Mouse (Mus musculus): ENCODE data around the gene Pparg. TPM values are rescaled to one million over a fixed set of nuclear protein-coding genes. Genes with fewer than 3 reads are reported as not detected.

Gene Pparg
- polyA plus RNA-seq, 1 experiment from 2014 or later, result 5.7 TPM

DNA sequence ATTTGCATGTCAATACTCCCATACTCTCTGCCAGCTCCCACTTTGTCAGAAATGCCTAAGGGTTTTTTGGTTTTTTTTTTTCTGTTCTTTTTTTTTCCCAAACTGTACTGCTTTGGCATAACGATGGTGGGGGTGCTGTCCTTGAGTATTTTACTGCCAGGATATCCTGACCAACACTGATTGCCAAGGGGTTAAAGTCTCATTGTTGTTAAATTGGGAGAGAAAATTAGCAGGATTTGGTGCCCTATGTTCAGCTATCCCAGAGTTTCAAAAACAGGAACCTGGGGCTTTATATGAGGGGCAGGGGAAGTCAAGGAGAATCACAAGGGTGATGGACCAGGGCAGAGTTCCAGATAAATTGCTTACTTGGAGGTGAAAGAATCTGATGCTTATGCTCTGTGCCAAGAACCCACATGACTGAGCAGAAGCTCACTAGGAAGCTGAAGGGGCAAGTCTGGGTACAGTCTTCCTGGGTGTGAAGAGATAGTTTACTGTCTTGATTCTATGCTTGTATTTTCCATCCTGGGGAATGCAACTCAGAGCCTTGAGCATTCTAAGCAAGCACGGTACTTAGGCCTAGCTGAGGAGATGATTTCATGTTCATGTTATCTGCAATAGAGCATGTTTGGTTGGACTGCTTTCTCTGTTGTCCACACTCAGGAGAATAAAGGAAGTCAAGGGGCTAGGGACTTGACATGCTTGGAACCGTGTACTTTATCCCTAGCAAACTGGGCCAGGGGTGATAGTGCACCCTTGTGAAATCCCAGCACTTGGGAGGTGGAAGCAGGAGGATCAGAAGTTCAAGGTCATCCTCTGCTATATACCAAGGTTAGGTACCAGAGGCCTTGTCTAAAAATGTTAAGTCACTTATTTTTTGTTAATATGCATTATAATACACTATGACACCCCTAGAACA is 109.2 kb downstream of the Pparg start:
- Histone ChIP-seq H3K27me3 (no peaks in the 10 kb centered on the region), H3K4me3 (replicated peaks) (no peak overlapping the region), H3K9ac (no peak overlapping the region), H3K4me2 (no peak overlapping the region), H3K27ac (no peak overlapping the region), H3K9me3 (replicated peaks) (no peaks in the 10 kb centered on the region), H3K36me3 (no peaks in the 10 kb centered on the region), H3K4me1 (0 out of 2 replicates have a peak, but pooled peaks cover 4% of the 10 kb centered on the region)
- 55% methylated on average over 3 of the region's 3 CpGs for WGBS
- no peak for ATAC-seq (replicated peaks; ENCODE audit: low FRiP score)

DNA sequence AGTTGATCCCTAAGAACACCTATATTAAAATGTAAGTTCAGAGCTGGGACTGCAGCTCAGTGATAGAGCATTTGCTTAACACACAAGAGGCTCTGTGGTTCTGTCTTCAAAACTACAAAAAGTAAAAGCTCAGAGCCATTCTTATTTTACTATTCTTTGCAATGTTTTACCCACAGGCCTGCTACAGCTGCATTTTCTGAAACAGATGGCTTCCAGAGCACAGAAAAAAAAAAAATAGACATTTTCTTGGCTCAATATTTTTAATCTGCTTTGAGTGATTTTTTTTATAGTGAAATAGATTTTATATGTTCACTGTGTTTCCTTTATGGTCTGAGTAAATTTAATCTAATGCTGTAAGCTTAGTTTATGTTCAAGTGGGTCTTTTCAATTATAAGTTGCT is 111.2 kb downstream of the Pparg start:
- H3K9me3 ChIP-seq (replicated peaks), result no peaks in the 10 kb centered on the region
- no peak overlapping the region for H3K4me3 ChIP-seq (replicated peaks)
- peaks cover 7% of the 10 kb centered on the region for H3K4me1 ChIP-seq
- no peak overlapping the region for H3K27ac ChIP-seq
- no peak overlapping the region for H3K9ac ChIP-seq
- H3K4me2 ChIP-seq, result no peak overlapping the region
- ATAC-seq (replicated peaks; ENCODE audit: low FRiP score), result no peak
- H3K36me3 ChIP-seq, result no peaks in the 10 kb centered on the region
- H3K27me3 ChIP-seq, result no peaks in the 10 kb centered on the region

DNA sequence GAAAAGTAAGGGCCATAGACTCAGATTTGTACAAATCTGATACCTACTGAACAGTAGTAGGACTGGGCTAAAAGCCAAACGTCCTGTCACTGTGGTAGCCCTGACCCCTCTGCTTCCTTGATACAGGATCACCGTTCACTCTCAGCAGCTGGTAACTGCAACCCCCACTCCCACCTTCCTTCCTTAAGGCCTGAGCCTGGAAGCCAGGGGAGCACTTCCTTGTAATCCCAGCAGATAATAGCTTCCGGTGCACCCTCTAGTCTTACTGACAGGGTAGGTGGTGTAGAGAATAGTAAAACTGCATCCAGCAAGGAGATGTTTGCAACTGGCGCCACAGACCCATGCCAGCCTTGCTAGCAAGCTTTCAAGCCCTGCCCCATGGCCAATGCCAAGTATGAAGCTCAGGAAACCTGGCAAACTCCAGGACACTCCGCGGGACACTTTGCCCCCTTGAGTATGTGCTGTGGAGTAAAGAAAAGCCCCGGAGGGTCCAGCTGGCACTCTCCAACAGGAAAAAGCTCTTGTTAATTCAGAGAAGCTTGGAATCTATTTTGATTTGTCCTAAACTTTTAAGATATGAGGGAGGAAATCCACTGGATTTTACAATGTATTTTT is 116.4 kb downstream of the Pparg start:
- Histone ChIP-seq H3K9me3 (replicated peaks) (no peaks in the 10 kb centered on the region), H3K9ac (no peak overlapping the region), H3K4me3 (replicated peaks) (no peak overlapping the region), H3K4me1 (peaks cover 34% of the 10 kb centered on the region), H3K4me2 (no peak overlapping the region), H3K27ac (no peak overlapping the region), H3K36me3 (no peaks in the 10 kb centered on the region), H3K27me3 (no peaks in the 10 kb centered on the region)
- 49% methylated on average over 7 of the region's 7 CpGs for WGBS
- no peak for ATAC-seq (replicated peaks; ENCODE audit: low FRiP score)

- Histone ChIP-seq H3K9ac (no peak overlapping the region), H3K36me3 (no peaks in the 10 kb centered on the region), H3K4me1 (peaks cover 35% of the 10 kb centered on the region), H3K27me3 (no peaks in the 10 kb centered on the region), H3K4me2 (no peak overlapping the region), H3K9me3 (replicated peaks) (no peaks in the 10 kb centered on the region), H3K27ac (peak overlapping the region; percentile 69), H3K4me3 (replicated peaks) (no peak overlapping the region)
- ATAC-seq (replicated peaks; ENCODE audit: low FRiP score), result no peak
Measured at GRCm38 (mm10) chr6:115479963-115480321, 119.2 kb downstream of the Pparg start.

GRCm38 (mm10) chr6:115480322-115481017 is 119.7 kb downstream of the Pparg start:
- Histone ChIP-seq H3K27ac (peak overlapping the region; percentile 69), H3K4me1 (peaks cover 35% of the 10 kb centered on the region), H3K4me2 (0 out of 2 replicates have a peak overlapping the region, but pooled peaks have one; percentile 1), H3K9me3 (replicated peaks) (no peaks in the 10 kb centered on the region), H3K4me3 (replicated peaks) (no peak overlapping the region), H3K36me3 (no peaks in the 10 kb centered on the region), H3K27me3 (no peaks in the 10 kb centered on the region), H3K9ac (no peak overlapping the region)
- ATAC-seq (replicated peaks; ENCODE audit: low FRiP score), result peak; percentile 75; the same call in 1 of the 2 replicates
- 33% methylated on average over 5 of the region's 5 CpGs for WGBS

DNA sequence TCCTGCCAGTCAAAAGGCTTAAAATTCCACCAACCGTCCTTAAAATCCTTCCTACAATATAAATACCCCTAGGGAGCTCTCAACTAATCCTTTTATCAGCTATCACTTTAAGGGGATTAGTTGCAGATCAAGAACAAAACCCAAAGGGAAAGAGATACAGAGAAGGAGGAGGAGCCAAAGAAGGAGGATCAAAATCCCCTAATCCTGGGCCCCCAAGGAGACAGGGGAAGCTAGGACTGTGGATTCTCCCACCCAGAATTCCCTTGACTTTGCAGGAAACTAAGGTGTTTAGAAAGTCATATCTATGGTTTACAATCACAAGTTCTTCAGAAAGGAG is 120.2 kb downstream of the Pparg start:
- no peak for ATAC-seq (replicated peaks; ENCODE audit: low FRiP score)
- no peaks in the 10 kb centered on the region for H3K9me3 ChIP-seq (replicated peaks)
- H3K27ac ChIP-seq, result peak overlapping the region; percentile 69
- no peaks in the 10 kb centered on the region for H3K27me3 ChIP-seq
- no peak overlapping the region for H3K4me2 ChIP-seq
- no peak overlapping the region for H3K9ac ChIP-seq
- no peaks in the 10 kb centered on the region for H3K36me3 ChIP-seq
- no peak overlapping the region for H3K4me3 ChIP-seq (replicated peaks)
- H3K4me1 ChIP-seq, result peaks cover 35% of the 10 kb centered on the region
- WGBS, result 23% methylated on average over 1 of the region's 1 CpGs

GRCm38 (mm10) chr6:115481603-115482002 is 120.9 kb downstream of the Pparg start:
- H3K27ac ChIP-seq, result no peak overlapping the region
- H3K36me3 ChIP-seq, result no peaks in the 10 kb centered on the region
- H3K9me3 ChIP-seq (replicated peaks), result no peaks in the 10 kb centered on the region
- ATAC-seq (replicated peaks; ENCODE audit: low FRiP score), result no peak
- no peak overlapping the region for H3K4me2 ChIP-seq
- no peak overlapping the region for H3K9ac ChIP-seq
- H3K4me1 ChIP-seq, result peaks cover 32% of the 10 kb centered on the region
- WGBS, result 61% methylated on average over 3 of the region's 3 CpGs
- H3K27me3 ChIP-seq, result no peaks in the 10 kb centered on the region
- H3K4me3 ChIP-seq (replicated peaks), result no peak overlapping the region

GRCm38 (mm10) chr6:115485635-115486034 is 124.9 kb downstream of the Pparg start:
- ATAC-seq (replicated peaks; ENCODE audit: low FRiP score), result no peak
- H3K4me3 ChIP-seq (replicated peaks), result no peak overlapping the region
- H3K27ac ChIP-seq, result no peak overlapping the region
- H3K9me3 ChIP-seq (replicated peaks), result no peaks in the 10 kb centered on the region
- H3K4me2 ChIP-seq, result no peak overlapping the region
- H3K9ac ChIP-seq, result no peak overlapping the region
- H3K4me1 ChIP-seq, result peaks cover 14% of the 10 kb centered on the region
- WGBS, result 61% methylated on average over 6 of the region's 6 CpGs
- H3K36me3 ChIP-seq, result no peaks in the 10 kb centered on the region
- H3K27me3 ChIP-seq, result no peaks in the 10 kb centered on the region

DNA sequence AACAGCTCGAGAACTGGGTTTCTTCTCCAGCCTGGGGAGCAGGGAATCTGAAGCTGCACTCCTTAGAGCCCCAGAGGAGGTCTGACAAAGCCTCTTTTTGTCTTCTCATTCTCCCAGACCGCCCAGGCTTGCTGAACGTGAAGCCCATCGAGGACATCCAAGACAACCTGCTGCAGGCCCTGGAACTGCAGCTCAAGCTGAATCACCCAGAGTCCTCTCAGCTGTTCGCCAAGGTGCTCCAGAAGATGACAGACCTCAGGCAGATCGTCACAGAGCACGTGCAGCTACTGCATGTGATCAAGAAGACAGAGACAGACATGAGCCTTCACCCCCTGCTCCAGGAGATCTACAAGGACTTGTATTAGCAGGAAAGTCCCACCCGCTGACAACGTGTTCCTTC is 129.1 kb downstream of the Pparg start:
- Histone ChIP-seq H3K27me3 (no peaks in the 10 kb centered on the region), H3K4me1 (no peaks in the 10 kb centered on the region), H3K4me3 (replicated peaks) (no peak overlapping the region), H3K27ac (no peak overlapping the region), H3K9ac (no peak overlapping the region), H3K36me3 (no peaks in the 10 kb centered on the region), H3K4me2 (no peak overlapping the region), H3K9me3 (replicated peaks) (no peaks in the 10 kb centered on the region)
- 87% methylated on average over 9 of the region's 9 CpGs for WGBS
- no peak for ATAC-seq (replicated peaks; ENCODE audit: low FRiP score)

DNA sequence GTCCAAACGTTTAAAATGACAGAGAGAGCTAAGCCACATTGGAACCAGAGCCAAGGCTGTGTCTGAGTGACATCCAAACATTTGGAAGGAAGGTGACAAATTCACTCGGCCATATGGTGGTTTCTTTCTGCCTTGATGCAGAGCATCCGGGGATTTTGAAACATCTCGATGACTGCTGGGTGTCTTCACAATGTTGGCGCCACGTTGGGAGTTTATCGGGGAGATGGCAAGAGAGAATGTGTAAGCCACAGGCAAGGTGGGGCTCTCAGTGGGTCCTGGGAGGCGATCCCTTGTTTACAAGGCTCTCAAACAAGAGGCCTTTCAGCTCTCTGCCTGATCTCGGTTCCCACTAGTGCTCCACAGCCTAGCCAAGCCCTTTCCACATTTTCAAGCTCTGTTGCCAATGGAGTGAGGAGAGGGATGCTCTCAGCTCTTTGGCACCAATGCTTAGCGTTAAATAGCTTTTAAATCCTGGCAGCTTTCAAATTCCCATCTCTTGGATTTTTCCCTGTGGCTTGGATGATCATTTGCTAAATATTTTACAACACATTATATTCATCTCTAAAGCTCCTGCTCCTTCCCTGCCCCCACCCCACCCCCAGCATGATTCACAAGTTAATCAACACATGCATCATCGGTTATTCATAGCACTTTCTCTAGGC is 132.3 kb downstream of the Pparg start:
- no peak overlapping the region for H3K4me2 ChIP-seq
- no peaks in the 10 kb centered on the region for H3K4me1 ChIP-seq
- H3K9ac ChIP-seq, result no peak overlapping the region
- WGBS, result 61% methylated on average over 11 of the region's 11 CpGs
- no peaks in the 10 kb centered on the region for H3K27me3 ChIP-seq
- no peaks in the 10 kb centered on the region for H3K36me3 ChIP-seq
- H3K9me3 ChIP-seq (replicated peaks), result no peaks in the 10 kb centered on the region
- ATAC-seq (replicated peaks; ENCODE audit: low FRiP score), result no peak
- H3K4me3 ChIP-seq (replicated peaks), result no peak overlapping the region
- H3K27ac ChIP-seq, result no peak overlapping the region

DNA sequence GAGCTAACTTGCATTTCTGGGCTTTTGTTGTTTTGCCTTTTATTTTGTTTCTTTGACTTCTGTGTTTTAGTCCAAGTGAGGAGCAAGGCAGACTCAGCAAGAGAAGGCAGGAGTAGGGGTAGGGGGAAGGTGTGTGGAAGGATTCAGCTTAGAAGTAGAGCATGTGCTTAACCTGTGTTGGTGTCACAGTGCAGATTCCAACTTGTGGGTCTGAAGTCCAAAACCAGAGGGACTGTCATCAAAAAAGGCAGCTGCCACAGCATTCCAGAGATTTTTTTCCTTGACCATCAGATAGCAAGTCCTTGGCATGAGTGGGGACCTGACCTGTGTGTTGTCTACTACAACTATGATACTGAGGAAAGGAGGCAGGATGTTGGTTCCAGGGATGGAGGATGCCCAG is 133.1 kb downstream of the Pparg start:
- no peak overlapping the region for H3K27ac ChIP-seq
- no peak overlapping the region for H3K4me2 ChIP-seq

GRCm38 (mm10) chr6:115499540-115499939 is 138.8 kb downstream of the Pparg start:
- no peaks in the 10 kb centered on the region for H3K9me3 ChIP-seq (replicated peaks)
- no peak overlapping the region for H3K4me2 ChIP-seq
- WGBS, result 75% methylated on average over 14 of the region's 14 CpGs
- no peak for ATAC-seq (replicated peaks; ENCODE audit: low FRiP score)
- H3K27me3 ChIP-seq, result no peaks in the 10 kb centered on the region
- no peak overlapping the region for H3K9ac ChIP-seq
- no peak overlapping the region for H3K4me3 ChIP-seq (replicated peaks)
- H3K27ac ChIP-seq, result no peak overlapping the region
- H3K4me1 ChIP-seq, result peaks cover 20% of the 10 kb centered on the region
- H3K36me3 ChIP-seq, result no peaks in the 10 kb centered on the region

More for the DNA sequence above, 133.1 kb downstream of the Pparg start:
- no peak for ATAC-seq (replicated peaks; ENCODE audit: low FRiP score)
- no peaks in the 10 kb centered on the region for H3K4me1 ChIP-seq
- no peaks in the 10 kb centered on the region for H3K27me3 ChIP-seq
- H3K36me3 ChIP-seq, result no peaks in the 10 kb centered on the region
- no peaks in the 10 kb centered on the region for H3K9me3 ChIP-seq (replicated peaks)
- H3K4me3 ChIP-seq (replicated peaks), result no peak overlapping the region
- H3K9ac ChIP-seq, result no peak overlapping the region
